Mouse (Mus musculus) CD4-positive naive resting alpha-beta T cell, adult 57 days (primary cell): Measurements from ENCODE around the gene Zc3h6. TPM values are rescaled to one million over a fixed set of nuclear protein-coding genes. Genes with fewer than 3 reads are reported as not detected.

Source experiments
- total RNA-seq: library from RNA; stranded (reverse); gene quantifications from one replicate; pipeline ENCODE4 v1.2.4, GENCODE M21; 2023

Zc3h6 gene
- 10.9 TPM for total RNA-seq

GRCm38 (mm10) chr2:128966641-128967580 lies at the start of gene Zc3h6:
Zc3h6 (plus strand) TSS chr2:128967402.

GRCm38 (mm10) chr2:128943538-128944528 lies 23.4 kb upstream of the Zc3h6 start, which contains the start of gene Zc3h8:
Zc3h8 (minus strand) TSS chr2:128944077.

GRCm38 (mm10) chr2:128967661-128968441 lies 649 bp downstream of the Zc3h6 start, which contains the start of gene Gm10762:
Gm10762 (minus strand) TSS chr2:128967725.

GRCm38 (mm10) chr2:129047811-129048210 lies 80.6 kb downstream of the Zc3h6 start, which contains the start of gene Vinac1:
Vinac1 (minus strand) TSS chr2:129048172.

GRCm38 (mm10) chr2:129065437-129066282 lies 98.5 kb downstream of the Zc3h6 start, which contains the start of gene Ttl:
Ttl (plus strand) TSS chr2:129065942.

Other genes with a start within 250 kb of the Zc3h6 start
- gene Tmem87b, start 149.3 kb upstream of the Zc3h6 start, total RNA-seq = 45.8 TPM
- gene Fbln7, start 104.4 kb upstream of the Zc3h6 start, total RNA-seq = not detected
- 9.5 TPM for gene Zc3h8, start 23.3 kb upstream of the Zc3h6 start, total RNA-seq
- 6.5 TPM for gene Gm10762, start 323 bp downstream of the Zc3h6 start, total RNA-seq
- not detected for gene Vinac1, start 80.8 kb downstream of the Zc3h6 start, total RNA-seq
- gene Ttl, start 98.5 kb downstream of the Zc3h6 start, total RNA-seq = 9.4 TPM
- 47.9 TPM for gene Polr1b, start 133.6 kb downstream of the Zc3h6 start, total RNA-seq
- gene Chchd5, start 162.3 kb downstream of the Zc3h6 start, total RNA-seq = 15.7 TPM
- gene Slc20a1, start 231.4 kb downstream of the Zc3h6 start, total RNA-seq = 249 TPM